Comparison of ENCODE assay signal across 8 mouse cellular contexts in genomic region chr7:72238575-72238974, GRCm38 (mm10).
DNase-seq lines count a peak whose midpoint lies in the region; ATAC-seq and TF ChIP-seq lines count a peak whose summit lies in the region.

No protein-coding gene starts in this region.

- DNase-seq in ES-E14 (ENCODE audit: low read depth, low spot score), result peak; percentile 56
- DNase-seq in adrenal gland, postnatal 4 days (ENCODE audit: low spot score in 2 of 2), result peak; percentile 16 to 25
- DNase-seq in layer of hippocampus, adult 8-10 months (ENCODE audit: low spot score in 2 of 2), result peak; percentile 31 to 69
- peak; percentile 50 for DNase-seq in lung, postnatal 25 days (ENCODE audit: low spot score)
- DNase-seq in right cerebral cortex, adult 18-20 months, result peak; percentile 72
- peak; percentile 23 to 67 for DNase-seq in urinary bladder, postnatal 4 days (ENCODE audit: low spot score in 2 of 2)

- ATAC-seq in hematopoietic stem cell, adult 5-6 weeks (replicated peaks in 1 of 2; ENCODE audit: insufficient read depth in 1 of 2, low FRiP score in 2 of 2, low TSS enrichment in 1 of 2, low read depth in 1 of 2, poor library complexity in 2 of 2, severe bottlenecking in 2 of 2), result peak; percentile 80 to 83

- no peak overlapping the region for H3K27ac ChIP-seq in ES-E14 (ENCODE audit: insufficient read depth, low read depth, low read length, poor library complexity, severe bottlenecking)
- H3K27ac ChIP-seq in embryonic fibroblast, embryonic 13.5 days (ENCODE audit: insufficient read depth, low read length), result no peak overlapping the region

- no peak overlapping the region for H3K4me3 ChIP-seq in ES-E14 (ENCODE audit: insufficient read depth in 1 of 2, low read depth in 1 of 2, low read length in 2 of 2, poor library complexity in 1 of 2, severe bottlenecking in 1 of 2)
- no peak overlapping the region for H3K4me3 ChIP-seq in embryonic fibroblast, embryonic 13.5 days (ENCODE audit: insufficient read depth, low read length)

- H3K9ac ChIP-seq in ES-E14 (ENCODE audit: insufficient read depth, low read depth, low read length, poor library complexity, severe bottlenecking), result no peak overlapping the region

- H3K36me3 ChIP-seq in ES-E14 (ENCODE audit: control insufficient read depth, insufficient read depth, low read length, poor library complexity, severe bottlenecking), result no peaks in the 10 kb centered on the region; the same call in 1 of the 2 replicates

- peaks cover 0 to 4% of the 10 kb centered on the region in 2 experiments; a peak in 2 of 4 replicates for H3K4me1 ChIP-seq in ES-E14 (ENCODE audit: control insufficient read depth in 2 of 2, insufficient read depth in 2 of 2, low read length in 2 of 2, poor library complexity in 1 of 2)
- no peaks in the 10 kb centered on the region for H3K4me1 ChIP-seq in embryonic fibroblast, embryonic 13.5 days (ENCODE audit: control insufficient read depth, insufficient read depth, low read length)

- in situ Hi-C loops in ES-E14 (cut with MboI; ENCODE audit: low sequenced_read_pairs in 2 of 2, unreplicated experiment in 2 of 2), result no loop called here

- no peak for TF ChIP-seq POLR2A in embryonic fibroblast, embryonic 13.5 days (IDR thresholded peaks at IDR 0.05; ENCODE audit: low read depth, low read length)

- 0 out of 2 replicates have a peak, but pooled peaks have one; percentile 7 for TF ChIP-seq CTCF in embryonic fibroblast, embryonic 13.5 days (IDR thresholded peaks at IDR 0.05; ENCODE audit: borderline replicate concordance, insufficient read depth, low read length)

- no peaks in the 10 kb centered on the region for H3K9me3 ChIP-seq in ES-E14 (ENCODE audit: control insufficient read depth, insufficient read depth, low read depth, low read length)

TF ChIP-seq in ES-E14, 5 proteins besides CTCF, POLR2A, EP300 and RAD21:
- TF ChIP-seq HCFC1 (IDR thresholded peaks at IDR 0.05; ENCODE audit: borderline replicate concordance, insufficient read depth, low read length) (no peak), ZC3H11A (IDR thresholded peaks at IDR 0.05; ENCODE audit: borderline replicate concordance, low read depth, low read length) (peak; percentile 63; the same call in 1 of the 2 replicates)

Comparison
In these comparisons a context has a peak if more than half of its experiments do, and no peak if none do; other contexts are left out.
1. DNase-seq: peak in every context shown above with its lines; median percentile 72 in right cerebral cortex, adult 18-20 months; 56 in ES-E14; 50 in layer of hippocampus, adult 8-10 months; 50 in lung, postnatal 25 days; 45 in urinary bladder, postnatal 4 days; 20 in adrenal gland, postnatal 4 days.